Mouse (Mus musculus): ENCODE results near the gene Tcfl5. TPM values are rescaled to one million over a fixed set of nuclear protein-coding genes. Genes with fewer than 3 reads are reported as not detected.

Gene Tcfl5
- polyA plus RNA-seq, 1 experiment = not detected

GRCm38 (mm10) chr2:180611882-180612281, 30.6 kb downstream of the Tcfl5 start:
- WGBS = 86% methylated on average over 2 of the region's 2 CpGs
- no peak overlapping the region for H3K27ac ChIP-seq (ENCODE audit: insufficient read depth, low read depth, low read length)
- H3K4me1 ChIP-seq (ENCODE audit: control insufficient read depth, insufficient read depth, low read length) = no peaks in the 10 kb centered on the region
- TF ChIP-seq POLR2A (IDR thresholded peaks at IDR 0.05; ENCODE audit: insufficient read depth, low read depth, low read length) = no peak
- no peak for TF ChIP-seq CTCF (IDR thresholded peaks at IDR 0.05; ENCODE audit: insufficient read depth, low read depth, low read length)
- H3K4me3 ChIP-seq (ENCODE audit: insufficient read depth, low read depth, low read length) = no peak overlapping the region

DNA sequence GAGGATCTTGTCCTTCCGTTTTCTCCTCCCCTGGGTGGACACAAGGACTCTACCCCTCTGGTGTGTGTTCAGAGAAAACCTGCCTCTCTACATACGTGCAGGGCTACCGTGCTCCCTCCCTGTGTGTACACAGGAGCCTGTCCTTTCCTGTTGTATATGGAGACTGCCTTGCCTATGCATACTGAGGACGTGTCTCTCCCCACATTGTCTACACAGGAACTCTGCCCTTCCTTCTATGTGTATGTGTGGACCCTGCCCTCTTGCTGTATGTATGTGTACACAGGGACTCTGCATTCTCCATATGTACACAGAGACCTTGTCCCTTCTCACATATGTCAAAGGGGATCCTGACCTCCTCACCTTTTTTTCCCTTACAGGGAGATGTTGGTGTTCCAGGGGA, 32.2 kb downstream of the Tcfl5 start:
- 85% methylated on average over 4 of the region's 4 CpGs for WGBS
- Histone ChIP-seq H3K27ac (ENCODE audit: insufficient read depth, low read depth, low read length) (no peak overlapping the region), H3K4me3 (ENCODE audit: insufficient read depth, low read depth, low read length) (no peak overlapping the region), H3K4me1 (ENCODE audit: control insufficient read depth, insufficient read depth, low read length) (no peaks in the 10 kb centered on the region)
- TF ChIP-seq POLR2A (IDR thresholded peaks at IDR 0.05; ENCODE audit: insufficient read depth, low read depth, low read length) (no peak), CTCF (IDR thresholded peaks at IDR 0.05; ENCODE audit: insufficient read depth, low read depth, low read length) (no peak)

- 62% methylated on average over 6 of the region's 6 CpGs for WGBS
- no peak for TF ChIP-seq POLR2A (IDR thresholded peaks at IDR 0.05; ENCODE audit: insufficient read depth, low read depth, low read length)
- no peak for TF ChIP-seq CTCF (IDR thresholded peaks at IDR 0.05; ENCODE audit: insufficient read depth, low read depth, low read length)
- Histone ChIP-seq H3K27ac (ENCODE audit: insufficient read depth, low read depth, low read length) (no peak overlapping the region), H3K4me3 (ENCODE audit: insufficient read depth, low read depth, low read length) (no peak overlapping the region), H3K4me1 (ENCODE audit: control insufficient read depth, insufficient read depth, low read length) (peaks cover 11% of the 10 kb centered on the region)
Measured at GRCm38 (mm10) chr2:180604781-180605180, 37.7 kb downstream of the Tcfl5 start.

DNA sequence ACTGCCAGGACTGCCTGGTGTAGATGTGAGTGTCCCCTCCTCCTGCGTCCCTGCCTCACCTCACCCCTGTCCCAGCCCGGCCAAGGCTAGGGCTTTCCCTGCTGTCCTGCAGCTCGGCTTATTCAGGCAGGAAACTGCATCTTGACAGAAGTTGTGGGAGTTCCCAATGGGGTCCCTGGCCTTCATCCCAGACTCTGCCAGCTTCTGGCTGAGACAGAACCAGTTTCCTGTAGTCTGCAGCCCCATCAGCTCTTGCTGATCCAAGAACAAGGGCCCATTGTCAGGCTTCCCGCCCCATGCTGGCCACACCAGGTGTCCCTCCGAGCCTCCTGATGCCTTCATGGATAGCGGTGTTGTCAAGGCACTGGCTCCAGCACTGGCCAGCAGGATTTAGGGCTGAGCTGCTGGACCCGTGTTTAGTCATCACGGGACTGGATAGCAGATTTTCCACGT, 41.9 kb downstream of the Tcfl5 start:
- 0 out of 2 replicates have a peak overlapping the region, but pooled peaks have one; percentile 4 for H3K27ac ChIP-seq (ENCODE audit: insufficient read depth, low read depth, low read length)
- peaks cover 29% of the 10 kb centered on the region for H3K4me1 ChIP-seq (ENCODE audit: control insufficient read depth, insufficient read depth, low read length)
- TF ChIP-seq CTCF (IDR thresholded peaks at IDR 0.05; ENCODE audit: insufficient read depth, low read depth, low read length) = no peak
- TF ChIP-seq POLR2A (IDR thresholded peaks at IDR 0.05; ENCODE audit: insufficient read depth, low read depth, low read length) = no peak
- no peak overlapping the region for H3K4me3 ChIP-seq (ENCODE audit: insufficient read depth, low read depth, low read length)
- 22% methylated on average over 9 of the region's 9 CpGs for WGBS

GRCm38 (mm10) chr2:180598157-180598705, 44.3 kb downstream of the Tcfl5 start:
- H3K4me1 ChIP-seq (ENCODE audit: control insufficient read depth, insufficient read depth, low read length) = peaks cover 29% of the 10 kb centered on the region
- H3K27ac ChIP-seq (ENCODE audit: insufficient read depth, low read depth, low read length) = no peak overlapping the region
- peak overlapping the region; percentile 23 for H3K4me3 ChIP-seq (ENCODE audit: insufficient read depth, low read depth, low read length)
- TF ChIP-seq CTCF (IDR thresholded peaks at IDR 0.05; ENCODE audit: insufficient read depth, low read depth, low read length) (no peak), POLR2A (IDR thresholded peaks at IDR 0.05; ENCODE audit: insufficient read depth, low read depth, low read length) (no peak)
- WGBS = 10% methylated on average over 41 of the region's 41 CpGs

GRCm38 (mm10) chr2:180597490-180597889, 45.0 kb downstream of the Tcfl5 start, which contains the start of gene Col9a3:
Gene Col9a3, plus strand, starts transcription at chr2:180597790.
- Histone ChIP-seq H3K27ac (ENCODE audit: insufficient read depth, low read depth, low read length) (no peak within 1 kb of the TSS), H3K4me1 (ENCODE audit: control insufficient read depth, insufficient read depth, low read length) (peaks cover 29% of the 10 kb centered on the region), H3K4me3 (ENCODE audit: insufficient read depth, low read depth, low read length) (peak within 1 kb of the TSS; percentile 23)
- WGBS = 72% methylated on average over 4 of the region's 4 CpGs
- no peak for TF ChIP-seq POLR2A (IDR thresholded peaks at IDR 0.05; ENCODE audit: insufficient read depth, low read depth, low read length)

GRCm38 (mm10) chr2:180589123-180589831, 53.2 kb downstream of the Tcfl5 start, which contains the start of gene Ogfr:
Gene Ogfr, plus strand, starts transcription at chr2:180589245.
- Histone ChIP-seq H3K4me1 (ENCODE audit: control insufficient read depth, insufficient read depth, low read length) (peaks cover 5% of the 10 kb centered on the region; the same call in 1 of the 2 replicates), H3K4me3 (ENCODE audit: insufficient read depth, low read depth, low read length) (peak within 1 kb of the TSS; percentile 93), H3K27ac (ENCODE audit: insufficient read depth, low read depth, low read length) (peak within 1 kb of the TSS; percentile 98)
- peak; percentile 62 for TF ChIP-seq POLR2A (IDR thresholded peaks at IDR 0.05; ENCODE audit: insufficient read depth, low read depth, low read length)
- TF ChIP-seq CTCF (IDR thresholded peaks at IDR 0.05; ENCODE audit: insufficient read depth, low read depth, low read length) = peak; percentile 39; the same call in 1 of the 2 replicates
- under 1% methylated on average over 67 of the region's 67 CpGs for WGBS

GRCm38 (mm10) chr2:180588736-180589122, 53.8 kb downstream of the Tcfl5 start:
- Histone ChIP-seq H3K4me1 (ENCODE audit: control insufficient read depth, insufficient read depth, low read length) (peaks cover 9% of the 10 kb centered on the region), H3K4me3 (ENCODE audit: insufficient read depth, low read depth, low read length) (peak overlapping the region; percentile 93), H3K27ac (ENCODE audit: insufficient read depth, low read depth, low read length) (no peak overlapping the region)
- TF ChIP-seq CTCF (IDR thresholded peaks at IDR 0.05; ENCODE audit: insufficient read depth, low read depth, low read length) (no peak), POLR2A (IDR thresholded peaks at IDR 0.05; ENCODE audit: insufficient read depth, low read depth, low read length) (no peak)
- WGBS = 41% methylated on average over 6 of the region's 6 CpGs

DNA sequence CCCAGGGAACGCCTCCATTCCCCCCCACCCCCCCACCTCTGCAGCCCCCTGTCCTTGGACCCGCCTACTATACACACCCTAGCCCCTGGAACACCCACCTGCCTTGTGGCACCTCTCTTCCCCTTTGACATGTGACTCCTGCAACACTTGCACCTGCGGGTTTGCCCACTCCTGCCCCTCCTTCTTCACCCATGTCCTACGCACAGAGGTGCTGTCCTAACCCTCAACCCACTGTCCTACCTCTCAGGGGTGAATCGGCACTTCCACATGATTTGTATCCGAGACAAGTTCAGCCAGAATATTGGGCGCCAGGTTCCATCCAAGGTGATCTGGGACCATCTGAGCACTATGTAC, 59.4 kb downstream of the Tcfl5 start:
- WGBS = 16% methylated on average over 7 of the region's 7 CpGs
- TF ChIP-seq CTCF (IDR thresholded peaks at IDR 0.05; ENCODE audit: insufficient read depth, low read depth, low read length) = no peak
- no peak for TF ChIP-seq POLR2A (IDR thresholded peaks at IDR 0.05; ENCODE audit: insufficient read depth, low read depth, low read length)
- Histone ChIP-seq H3K4me3 (ENCODE audit: insufficient read depth, low read depth, low read length) (peak overlapping the region; percentile 84), H3K4me1 (ENCODE audit: control insufficient read depth, insufficient read depth, low read length) (peaks cover 15% of the 10 kb centered on the region), H3K27ac (ENCODE audit: insufficient read depth, low read depth, low read length) (peak overlapping the region; percentile 43; the same call in 1 of the 2 replicates)

Measured in olfactory bulb, adult 2 months (tissue).